Mouse (Mus musculus): Measurements from ENCODE around the gene H2afv. TPM values are rescaled to one million over a fixed set of nuclear protein-coding genes. Genes with fewer than 3 reads are reported as not detected.
"Not testable (repeated sequence)": the region's sequence is repeated elsewhere in the genome, so short reads cannot be mapped to it uniquely, and the experiment has no call there.

Gene H2afv
- total RNA-seq, 2 experiments from 2014 or later = 84.9 to 92.0 TPM

- peak; percentile 99 for DNase-seq
Observed at GRCm38 (mm10) chr11:6415551-6416404, 28.5 kb downstream of the H2afv start.

- no peak for DNase-seq
Observed at GRCm38 (mm10) chr11:6414751-6415550, 29.3 kb downstream of the H2afv start, which contains the start of gene Ppia. Gene Ppia (plus strand): TSS chr11:6415443.

- DNase-seq = no peak
Observed at GRCm38 (mm10) chr11:6413264-6413663, 31.0 kb downstream of the H2afv start.

- peak; percentile 93 for DNase-seq
Observed at GRCm38 (mm10) chr11:6411684-6412083, 32.6 kb downstream of the H2afv start.

GRCm38 (mm10) chr11:6410755-6411154, 33.5 kb downstream of the H2afv start:
- not testable (repeated sequence) for DNase-seq

- no peak for DNase-seq
Observed at GRCm38 (mm10) chr11:6410050-6410602, 34.1 kb downstream of the H2afv start.

GRCm38 (mm10) chr11:6407162-6407621, 37.1 kb downstream of the H2afv start:
- DNase-seq = no peak

GRCm38 (mm10) chr11:6406251-6407161, 37.7 kb downstream of the H2afv start:
- DNase-seq = peak; percentile 81

GRCm38 (mm10) chr11:6405591-6406081, 38.6 kb downstream of the H2afv start:
- DNase-seq = peak; percentile 68

GRCm38 (mm10) chr11:6404699-6405566, 39.3 kb downstream of the H2afv start:
- DNase-seq = peak; percentile 41

- no peak for DNase-seq
Observed at GRCm38 (mm10) chr11:6403830-6404405, 40.3 kb downstream of the H2afv start.

GRCm38 (mm10) chr11:6402515-6403510, 41.4 kb downstream of the H2afv start:
- peak; percentile 86 for DNase-seq

- no peak for DNase-seq
Observed at GRCm38 (mm10) chr11:6398141-6398540, 46.1 kb downstream of the H2afv start.

GRCm38 (mm10) chr11:6395565-6395964, 48.7 kb downstream of the H2afv start:
- DNase-seq = no peak

GRCm38 (mm10) chr11:6393866-6394265, 50.4 kb downstream of the H2afv start:
- DNase-seq = no peak

- DNase-seq = no peak
Observed at GRCm38 (mm10) chr11:6392857-6393256, 51.4 kb downstream of the H2afv start.

GRCm38 (mm10) chr11:6391516-6392276, 52.5 kb downstream of the H2afv start:
- no peak for DNase-seq
